Mouse (Mus musculus) heart, postnatal 14 days (tissue): ENCODE measurements at regions not wholly inside any gene's neighbourhood (a gene's known extent, or its start where the extent isn't known, plus 50 kb on each side); places are given as distances from the start of the nearest gene placed in this dataset.
"Not testable (repeated sequence)": the region's sequence is repeated elsewhere in the genome, so short reads cannot be mapped to it uniquely, and the experiment has no call there.

ENCODE experiments used
- DNase-seq, 2 experiments: peaks; one replicate each; pipeline ENCODE4 v3.0.0; 2021 to 2022
- intact Hi-C: fragments of 180-260 bp; cut with DNase I; formaldehyde crosslinking; loops from one replicate; pipeline ENCODE4 v1.15.1; 2025

DNA sequence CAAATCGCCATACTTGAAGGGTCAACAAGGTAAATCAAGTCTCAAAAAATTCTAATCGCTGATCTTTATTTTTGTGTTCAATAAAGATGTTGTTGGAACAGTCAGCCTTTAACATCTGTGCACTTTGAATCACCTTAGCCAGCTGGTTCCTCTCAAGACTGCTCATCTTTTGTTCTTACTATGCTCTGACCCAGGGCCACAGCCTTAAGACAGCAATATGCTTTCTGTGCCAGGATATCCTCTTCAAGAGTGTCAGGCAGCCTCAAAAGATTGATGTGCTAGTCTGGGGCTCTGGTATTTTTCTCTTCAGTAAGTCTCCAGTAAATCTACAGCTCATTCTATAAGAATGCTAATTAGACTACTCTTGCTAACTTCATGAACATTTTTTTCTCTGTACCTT is 199.9 kb downstream of the Dph6 start:
- intact Hi-C loops = no loop called here
- DNase-seq = no peak

DNA sequence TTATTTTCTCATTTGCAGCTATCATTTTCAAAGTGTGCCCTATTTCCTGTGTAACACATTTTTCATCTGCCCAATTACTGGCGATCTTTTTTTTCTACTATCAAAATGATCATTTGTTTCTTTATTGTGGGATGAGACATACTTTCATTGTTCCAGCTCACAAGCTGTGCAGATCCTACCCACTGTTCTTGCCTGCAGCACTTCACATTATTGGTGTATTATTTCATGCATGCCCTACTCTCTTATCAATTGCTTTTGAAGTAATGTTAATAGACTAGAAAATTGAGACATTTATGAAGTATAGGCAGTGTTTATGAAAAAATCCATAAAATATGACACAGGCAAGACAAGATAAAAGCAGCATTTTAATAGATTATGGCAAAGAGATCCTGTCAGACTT is 204.6 kb downstream of the Dph6 start:
- no peak for DNase-seq
- intact Hi-C loops = no loop called here

DNA sequence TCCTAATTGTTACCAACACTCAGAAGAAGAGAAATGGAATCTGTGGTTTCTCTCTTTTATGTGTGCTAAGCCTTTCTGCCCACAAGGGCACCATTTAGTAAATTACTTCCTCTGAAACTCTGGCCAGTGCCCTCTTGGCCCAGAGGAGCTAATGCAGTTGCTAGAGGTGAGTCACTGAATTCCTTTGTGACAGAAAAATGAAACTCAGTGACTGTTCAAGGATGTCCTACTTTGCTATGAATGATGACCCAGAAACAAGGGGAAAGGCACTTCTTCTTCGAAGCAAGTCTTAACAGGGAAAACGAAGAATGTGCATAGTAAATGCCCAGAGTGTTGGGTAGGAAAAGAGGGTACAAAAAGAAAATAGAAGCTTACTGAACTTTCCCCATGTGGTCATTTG is 211.0 kb downstream of the Dph6 start:
- intact Hi-C loops = no loop called here
- no peak for DNase-seq

DNA sequence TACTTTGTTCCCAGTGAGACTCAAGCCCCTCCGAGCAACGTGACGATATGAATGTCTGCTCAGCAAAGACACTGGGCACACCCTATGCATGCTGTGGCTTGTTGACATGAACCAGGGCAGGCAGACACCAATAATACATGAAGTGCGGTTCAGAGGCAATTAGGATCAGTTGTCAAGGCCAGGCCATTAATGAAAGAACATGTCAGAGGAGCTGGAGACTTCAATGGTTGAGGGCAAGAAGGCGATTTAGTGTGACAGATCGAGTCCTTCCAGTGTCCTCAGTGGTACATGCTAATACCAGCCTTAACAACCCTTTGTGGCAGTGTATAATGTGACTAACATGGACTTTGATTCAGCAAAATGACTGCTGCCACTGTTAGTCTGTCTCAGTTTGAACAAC is 213.8 kb downstream of the Dph6 start:
- intact Hi-C loops = no loop called here

DNA sequence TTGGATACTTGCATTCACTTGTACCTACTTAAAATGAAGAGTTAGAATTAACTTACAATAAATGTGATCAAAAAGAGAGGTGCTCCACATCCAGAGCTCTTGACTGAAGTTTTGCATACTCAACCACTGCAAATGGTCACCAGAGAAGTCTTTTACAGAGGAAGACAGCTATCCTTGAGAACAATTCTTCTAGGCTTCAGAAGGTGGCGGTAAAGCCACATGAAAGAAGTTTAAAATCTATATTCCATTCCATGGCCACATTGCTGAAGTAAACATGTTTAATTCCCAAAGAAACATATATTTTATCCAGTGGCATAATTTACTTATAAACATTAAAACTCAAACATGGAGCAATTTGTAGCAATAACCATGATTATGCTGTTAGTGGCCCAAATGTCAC is 215.1 kb downstream of the Dph6 start:
- intact Hi-C loops = loop anchor here (10.0 kb wide), 1 partner anchor 1665 kb away; no protein-coding TSS in a partner anchor
- DNase-seq = peak in 1 of 2 experiments; percentile 8

More for the DNA sequence above, 213.8 kb downstream of the Dph6 start:
- no peak for DNase-seq

DNA sequence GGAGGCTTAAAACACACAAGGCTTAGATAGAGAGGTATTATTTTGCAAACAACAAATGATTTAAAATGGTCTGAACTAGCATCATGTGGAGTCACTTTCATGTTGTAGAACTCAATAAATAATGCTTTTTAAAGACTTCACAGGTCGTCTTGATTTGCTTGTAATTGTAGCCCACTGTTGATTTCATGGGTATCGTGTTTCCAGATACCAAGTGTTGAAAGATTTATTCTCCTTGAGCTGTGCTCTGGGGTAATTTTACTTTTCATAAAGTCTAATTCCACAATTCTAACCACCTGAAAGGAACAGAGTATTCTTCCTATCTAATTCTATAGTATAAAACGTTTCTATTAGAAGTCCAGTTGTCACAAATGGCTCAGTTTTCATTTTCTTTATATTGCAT is 216.7 kb downstream of the Dph6 start:
- intact Hi-C loops = loop anchor here (10.0 kb wide), 1 partner anchor 1667 kb away; no protein-coding TSS in a partner anchor
- DNase-seq = no peak

DNA sequence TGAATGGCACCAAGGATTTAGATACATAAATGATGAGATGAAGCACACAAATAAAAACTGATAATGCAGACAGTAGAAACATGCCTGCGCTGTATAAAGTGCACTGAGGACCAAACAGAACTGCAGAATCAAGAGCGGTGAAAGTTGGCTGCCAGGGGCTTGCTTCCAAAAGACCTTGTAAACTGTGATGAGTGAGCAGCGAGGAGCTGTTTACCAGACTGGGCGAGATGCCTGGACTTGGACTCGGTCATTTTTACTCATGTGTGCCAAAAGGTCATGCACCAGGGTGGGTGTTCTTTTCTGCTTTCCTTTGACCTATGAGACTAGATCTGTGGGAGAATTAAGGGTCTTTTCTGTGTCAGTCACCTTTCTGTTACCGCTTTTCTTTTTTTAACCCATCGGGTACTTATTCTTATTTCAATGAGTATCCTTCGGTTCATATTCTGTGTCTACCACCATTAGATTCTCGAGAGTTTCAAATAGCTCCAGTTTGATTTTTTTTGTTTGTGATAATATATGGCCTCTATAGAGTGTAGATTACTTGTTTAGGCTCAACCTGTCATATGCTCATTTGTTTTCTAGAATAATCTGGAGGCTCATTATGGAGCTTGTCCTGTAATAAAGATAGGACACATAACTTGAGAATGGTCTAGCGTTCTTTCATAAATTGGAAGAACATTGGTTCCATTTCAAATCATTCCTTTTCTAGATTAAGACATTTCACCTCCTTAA is 226.3 kb upstream of the Zfp770 start:
- intact Hi-C loops = loop anchor here (10.0 kb wide), 1 partner anchor 163 kb away; no protein-coding TSS in a partner anchor
- DNase-seq = peak; percentile 71 to 83

GRCm38 (mm10) chr2:114419346-114419745 is 218.1 kb upstream of the Zfp770 start:
- no peak for DNase-seq
- intact Hi-C loops = no loop called here

DNA sequence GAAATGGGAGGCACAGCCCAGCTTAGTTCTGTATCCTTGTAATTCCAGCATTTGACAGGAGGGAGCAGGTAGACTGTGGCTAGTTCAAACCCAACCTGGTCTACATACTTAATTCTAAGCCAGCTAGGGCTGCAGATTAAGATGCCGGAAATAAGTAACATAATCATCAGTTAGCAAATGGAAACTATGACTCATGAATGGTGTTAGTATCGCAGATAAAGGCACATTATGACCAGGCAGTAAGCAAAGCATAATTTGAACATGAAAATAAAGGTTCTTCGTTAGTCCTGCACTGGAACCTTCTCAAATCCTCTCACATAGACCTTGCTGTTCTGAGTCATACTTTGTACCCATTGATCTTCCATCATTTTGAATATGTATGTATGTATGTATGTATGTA is 211.7 kb upstream of the Zfp770 start:
- DNase-seq = no peak
- intact Hi-C loops = no loop called here

- intact Hi-C loops = no loop called here
- DNase-seq = no peak
These were observed 210.9 kb upstream of the Zfp770 start for GRCm38 (mm10) chr2:114411940-114412715.

GRCm38 (mm10) chr2:114410717-114411116 is 209.4 kb upstream of the Zfp770 start:
- DNase-seq = no peak
- intact Hi-C loops = no loop called here

GRCm38 (mm10) chr2:114409542-114409941 is 208.3 kb upstream of the Zfp770 start:
- no peak for DNase-seq
- intact Hi-C loops = no loop called here

- no peak for DNase-seq
- intact Hi-C loops = no loop called here
These were observed 206.1 kb upstream of the Zfp770 start for GRCm38 (mm10) chr2:114407408-114407807.

DNA sequence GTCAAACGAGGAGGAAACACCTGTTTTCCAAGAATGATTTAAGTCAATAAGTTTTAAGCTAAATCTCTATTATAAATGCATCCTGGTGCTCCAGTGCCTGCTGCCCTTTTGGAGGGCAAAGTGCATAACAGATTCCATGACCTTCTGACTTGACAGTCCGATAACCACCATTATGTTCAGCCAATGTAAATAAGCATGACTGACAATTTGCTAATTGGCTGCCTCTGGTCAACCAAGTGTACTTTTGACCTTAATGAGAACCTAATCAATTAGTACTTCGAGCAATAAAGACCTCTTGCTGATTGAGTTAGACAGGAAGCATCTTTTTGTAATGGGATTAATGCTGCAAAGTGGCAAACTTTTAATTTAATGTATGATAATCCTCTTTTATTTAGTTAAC is 183.3 kb upstream of the Zfp770 start:
- no peak for DNase-seq
- intact Hi-C loops = no loop called here

DNA sequence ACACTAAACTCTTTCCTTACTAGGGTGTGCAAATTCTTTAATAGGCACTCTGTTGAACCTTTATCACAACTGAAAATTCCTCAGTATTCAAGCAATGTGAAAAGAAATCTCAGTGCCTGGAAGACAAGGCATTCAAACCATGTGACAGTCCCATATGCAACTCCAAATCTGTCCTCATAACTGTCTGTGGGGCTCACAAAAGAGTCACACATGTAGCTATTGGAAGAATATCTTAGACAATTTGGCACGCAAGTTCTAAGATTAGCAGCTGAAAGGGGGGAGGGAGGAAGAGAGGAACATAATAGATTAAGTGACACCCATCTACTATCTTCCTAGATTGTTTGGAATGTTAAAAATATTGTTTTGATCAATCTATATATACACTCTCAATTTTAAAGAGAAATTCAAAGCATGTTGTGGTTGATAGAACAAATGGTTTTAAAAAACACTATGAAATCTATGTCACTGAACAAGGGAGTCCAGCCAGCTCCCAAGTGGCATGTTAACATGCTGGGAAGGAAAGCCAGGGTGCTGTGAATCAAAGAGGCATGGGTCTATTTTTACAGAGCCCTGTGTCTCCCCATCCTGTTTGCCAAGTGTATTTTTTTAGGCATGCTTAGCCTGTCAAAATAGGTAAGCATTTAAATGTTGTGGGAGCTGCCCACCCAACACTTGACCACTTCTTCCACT is 177.7 kb upstream of the Zfp770 start:
- no peak for DNase-seq
- intact Hi-C loops = no loop called here

GRCm38 (mm10) chr2:114373476-114373875 is 172.2 kb upstream of the Zfp770 start:
- intact Hi-C loops = no loop called here
- DNase-seq = no peak

- intact Hi-C loops = not testable (repeated sequence)
- DNase-seq = peak; percentile 3 to 4
These were observed 152.6 kb upstream of the Zfp770 start for GRCm38 (mm10) chr2:114353876-114354275.

GRCm38 (mm10) chr2:114340578-114341293 is 139.5 kb upstream of the Zfp770 start:
- no peak for DNase-seq
- intact Hi-C loops = no loop called here

GRCm38 (mm10) chr2:114301746-114302145 is 100.5 kb upstream of the Zfp770 start:
- DNase-seq = no peak
- intact Hi-C loops = no loop called here

DNA sequence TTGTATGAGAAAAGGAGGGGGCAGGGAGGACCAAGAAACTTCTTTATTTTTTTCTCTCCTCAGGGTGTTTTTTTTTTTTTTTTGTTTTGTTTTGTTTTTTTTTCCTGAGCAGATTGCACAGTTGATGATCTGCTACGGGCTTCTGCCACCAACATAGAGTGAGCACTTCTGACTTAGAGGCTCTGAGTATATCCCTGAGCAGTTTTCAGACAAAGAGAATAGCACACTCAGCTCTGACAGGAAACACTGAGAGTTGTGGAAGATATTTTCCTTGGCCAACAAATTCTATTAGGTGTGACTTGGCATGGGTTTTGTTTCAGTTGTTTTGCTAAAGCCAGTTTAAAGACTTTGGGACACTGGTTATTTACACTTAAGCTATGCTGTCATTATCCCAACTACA is 93.8 kb upstream of the Zfp770 start:
- no peak for DNase-seq
- intact Hi-C loops = no loop called here

- intact Hi-C loops = no loop called here
- DNase-seq = no peak
These were observed 90.1 kb upstream of the Zfp770 start for GRCm38 (mm10) chr2:114291387-114291786.
